Mouse (Mus musculus): ENCODE data around the gene Jazf1.

Jazf1 gene

DNA sequence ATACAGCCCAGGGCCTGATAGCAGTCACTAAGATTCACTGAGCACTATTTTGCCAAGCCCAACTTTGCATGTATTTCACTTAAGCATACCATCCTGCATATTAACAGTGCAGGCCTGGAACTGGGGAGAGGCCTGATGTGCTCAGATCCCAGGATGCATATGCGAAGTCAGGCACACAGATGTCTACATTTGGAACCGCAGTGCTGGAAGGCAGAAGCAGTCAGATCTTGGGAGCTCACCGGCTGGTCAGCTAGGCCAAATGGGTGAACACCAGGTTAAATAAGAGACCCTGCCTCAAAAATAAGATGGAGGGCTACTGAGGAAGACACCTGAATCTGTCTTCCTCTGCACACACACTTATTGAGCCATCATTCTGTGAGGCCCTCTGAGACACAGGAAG lies 113.6 kb downstream of the Jazf1 start:
- no peak for DNase-seq

DNA sequence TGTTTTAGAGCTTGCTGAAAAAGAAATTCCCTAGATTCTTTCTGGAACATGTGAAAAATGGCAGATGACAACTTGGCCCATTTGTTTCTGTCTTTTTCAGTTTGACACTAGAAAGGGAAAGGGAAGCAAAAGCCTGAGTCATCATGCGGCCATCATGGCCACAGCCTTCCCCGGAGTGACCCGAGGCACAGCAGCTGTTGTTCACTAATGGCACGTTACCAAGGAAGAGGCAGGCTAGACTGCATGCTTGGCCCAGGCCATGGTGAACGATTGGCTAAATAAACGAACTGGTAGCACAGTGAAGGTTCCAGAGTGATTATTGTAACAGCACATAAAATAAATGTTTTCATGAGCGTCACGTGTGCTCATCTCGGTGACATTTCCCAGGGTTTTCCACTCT lies 114.0 kb downstream of the Jazf1 start:
- DNase-seq, result no peak

DNA sequence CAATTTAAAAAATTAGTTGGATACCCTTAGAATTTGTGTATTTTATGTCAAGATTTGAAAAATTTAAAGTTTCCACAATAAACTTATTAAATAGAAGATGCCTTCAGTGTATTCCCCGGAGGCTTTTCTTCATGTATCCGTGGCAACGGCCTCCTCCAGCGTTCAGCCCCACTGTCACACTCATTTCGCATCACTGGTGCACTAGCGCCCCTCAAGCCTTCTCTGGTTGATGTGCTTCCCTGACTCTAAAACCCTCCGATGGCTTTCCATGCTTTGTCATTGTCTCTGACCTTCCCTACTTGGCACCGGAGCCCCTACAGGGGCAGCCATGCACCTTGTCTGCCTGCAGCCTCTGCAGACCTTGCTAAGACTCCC lies 115.9 kb downstream of the Jazf1 start:
- DNase-seq, result no peak

DNA sequence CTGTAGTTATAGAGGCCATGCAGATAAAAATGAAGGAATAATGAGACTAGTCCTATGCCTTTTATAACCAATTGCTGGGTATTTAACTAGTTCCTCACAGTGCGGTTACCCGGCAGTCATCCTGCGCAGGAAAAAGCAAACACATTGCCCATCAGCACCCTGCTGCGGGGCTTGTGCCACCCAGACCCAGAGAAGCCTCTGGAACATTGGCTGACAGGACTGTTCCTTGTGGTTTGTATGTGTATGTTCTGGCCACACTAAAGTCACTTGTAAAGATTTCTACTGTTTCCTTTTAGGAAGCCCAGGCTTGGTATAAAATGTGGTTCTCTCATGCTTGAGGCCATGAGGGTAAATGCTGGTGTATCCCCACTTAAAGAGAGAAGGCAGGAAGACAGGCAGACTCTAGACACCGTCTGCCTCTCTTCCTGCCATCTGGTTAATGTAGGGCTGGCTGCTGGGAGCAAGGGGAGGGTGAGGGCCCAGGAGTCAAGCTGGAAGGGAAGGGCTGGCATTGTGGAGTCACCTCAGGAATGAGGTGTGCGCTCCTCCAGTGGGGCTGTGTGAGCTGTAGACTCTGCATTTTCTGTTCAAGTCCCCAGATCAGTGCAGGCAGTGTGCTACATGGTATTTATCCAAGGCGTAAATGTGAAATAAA lies 116.4 kb downstream of the Jazf1 start:
- DNase-seq, result no peak

DNA sequence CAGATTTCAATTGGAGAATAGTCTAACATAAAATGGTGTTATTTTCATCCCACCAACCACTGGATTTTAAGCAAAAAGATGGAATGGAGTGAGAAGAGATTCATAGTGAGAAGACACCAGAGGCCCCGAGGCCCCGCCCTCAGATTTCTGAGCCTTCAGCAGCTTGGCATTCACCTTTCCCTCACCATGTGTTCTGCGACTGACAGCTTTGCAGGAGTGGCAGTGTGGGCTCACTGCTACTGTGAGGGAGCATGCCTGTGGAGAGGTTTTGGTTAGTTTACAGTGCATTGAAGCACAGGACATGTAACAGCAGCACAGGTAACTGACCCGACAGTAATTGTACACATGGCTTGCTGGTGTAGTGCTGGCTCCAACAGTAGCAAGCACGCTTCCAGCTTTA lies 118.1 kb downstream of the Jazf1 start:
- no peak for DNase-seq

DNA sequence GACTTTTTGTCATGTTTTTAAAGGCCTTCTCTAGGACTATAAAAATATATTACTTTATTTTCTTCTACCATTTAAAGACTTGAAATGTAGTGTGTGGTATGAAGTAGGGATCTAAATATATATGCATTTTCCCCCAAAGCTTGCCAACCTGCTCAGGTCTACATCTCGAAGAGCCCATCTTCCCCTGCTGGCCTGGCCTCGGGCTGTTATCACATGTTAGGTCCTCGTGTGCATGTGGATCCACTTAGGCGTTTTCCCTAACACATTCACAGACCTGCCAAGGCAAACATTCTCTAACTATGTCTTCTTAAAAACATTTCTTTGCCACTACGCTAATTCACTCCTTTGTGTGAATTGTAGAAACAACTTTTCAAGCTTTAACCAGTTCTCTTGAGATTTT lies 125.9 kb downstream of the Jazf1 start:
- no peak for DNase-seq

DNA sequence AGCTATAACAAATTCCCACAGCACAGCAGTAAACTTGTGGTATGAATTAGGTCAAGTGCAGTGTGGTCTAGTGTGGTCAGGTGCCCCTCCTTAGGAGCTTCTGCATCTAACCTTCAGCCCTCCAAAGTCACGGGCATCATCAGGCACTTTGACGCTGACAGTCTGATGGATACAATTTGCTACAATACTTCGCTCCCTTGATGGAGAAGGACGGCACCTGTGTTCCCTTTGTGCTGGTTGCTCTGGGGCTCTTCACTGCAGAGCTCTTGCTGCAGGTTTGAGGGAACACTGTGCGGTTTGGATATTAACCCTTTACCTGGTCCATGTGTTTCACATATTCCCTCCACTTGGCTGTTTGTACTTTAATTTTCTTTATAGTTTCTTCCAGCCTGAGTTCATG lies 126.3 kb downstream of the Jazf1 start:
- no peak for DNase-seq

DNA sequence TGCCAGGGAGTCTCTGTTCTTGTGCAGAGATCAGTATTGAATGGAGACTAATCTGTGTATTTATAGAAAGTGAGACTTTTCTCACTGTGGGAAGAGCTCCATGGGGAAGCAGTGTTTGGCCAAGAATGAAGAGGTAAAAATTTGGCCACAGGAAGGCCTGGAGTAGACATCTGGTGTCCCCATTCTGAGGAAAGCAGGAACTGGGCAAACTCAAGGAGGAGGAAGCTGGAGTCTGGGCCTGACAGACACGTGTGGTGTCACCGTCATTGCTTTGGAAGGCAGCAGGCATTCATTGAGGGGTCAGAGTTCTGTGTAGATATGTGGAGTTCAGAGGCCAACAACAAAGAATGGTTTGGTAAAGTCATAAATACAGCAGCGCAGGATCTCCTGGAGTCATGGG lies 130.5 kb downstream of the Jazf1 start:
- peak; percentile 42 for DNase-seq

DNA sequence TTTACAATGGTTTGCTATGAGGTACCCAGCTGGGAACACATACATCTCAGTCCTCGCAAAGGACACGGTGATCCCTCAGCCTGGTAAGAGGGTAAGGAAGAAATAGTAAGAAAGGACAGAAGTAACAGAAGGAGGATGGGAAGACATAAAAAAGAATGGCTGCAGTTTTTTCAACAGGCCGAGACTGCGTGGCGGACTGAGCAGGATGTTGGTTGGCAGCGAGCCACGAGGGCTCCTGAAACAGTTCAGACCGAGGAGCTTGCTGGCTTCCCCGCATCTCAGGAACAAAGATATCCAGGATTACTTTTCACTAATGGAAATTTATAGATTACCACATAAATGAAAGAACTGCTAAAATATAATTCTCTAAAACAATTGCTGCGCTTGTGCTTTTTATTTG lies 131.4 kb downstream of the Jazf1 start:
- peak; percentile 47 for DNase-seq

DNA sequence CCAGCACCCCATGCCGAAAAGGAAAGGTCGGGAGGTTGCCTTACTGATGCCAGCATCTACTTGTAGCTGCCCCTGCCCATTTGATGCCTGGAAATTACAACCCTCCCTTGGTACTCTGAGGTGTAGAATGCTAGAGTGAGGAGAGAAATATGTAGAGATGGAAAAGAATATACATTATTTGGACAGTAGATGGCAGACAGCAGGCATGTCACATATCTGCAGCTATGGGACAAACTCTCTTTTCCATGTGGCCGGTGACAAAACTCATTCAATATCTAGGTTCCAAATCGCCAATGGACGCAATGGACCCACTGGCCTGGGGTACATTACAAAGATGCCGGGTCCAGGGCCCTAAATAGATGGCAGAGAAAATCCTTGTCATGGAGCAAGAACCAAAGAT lies 134.4 kb downstream of the Jazf1 start:
- DNase-seq, result no peak

DNA sequence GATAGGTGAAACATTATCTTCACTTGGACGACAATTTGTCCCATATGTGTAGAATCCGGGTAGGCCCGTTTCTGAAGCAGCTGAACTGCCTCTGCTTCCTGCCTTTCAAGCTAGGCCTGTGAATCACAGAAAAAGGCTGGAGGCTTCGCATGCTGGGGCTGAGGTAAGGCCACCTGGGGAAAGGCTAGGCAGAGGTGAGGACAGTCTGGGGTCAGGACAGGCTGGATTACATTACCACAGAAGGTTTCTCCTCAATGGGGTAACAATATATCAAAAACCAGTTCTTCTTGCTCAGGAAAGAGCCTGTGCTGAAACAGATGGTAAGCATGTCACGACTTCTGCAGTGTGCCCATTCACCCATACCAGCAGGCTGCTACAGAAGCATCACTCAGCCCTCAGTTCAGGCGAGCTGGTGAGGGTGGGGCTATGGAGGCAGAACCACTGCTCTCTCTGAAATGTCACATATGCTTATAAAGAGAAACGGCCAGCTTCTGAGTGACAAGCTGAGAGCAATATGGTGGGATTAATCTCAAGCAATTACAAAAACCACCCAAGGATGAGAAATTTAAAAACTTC lies 135.7 kb downstream of the Jazf1 start:
- no peak for DNase-seq

DNA sequence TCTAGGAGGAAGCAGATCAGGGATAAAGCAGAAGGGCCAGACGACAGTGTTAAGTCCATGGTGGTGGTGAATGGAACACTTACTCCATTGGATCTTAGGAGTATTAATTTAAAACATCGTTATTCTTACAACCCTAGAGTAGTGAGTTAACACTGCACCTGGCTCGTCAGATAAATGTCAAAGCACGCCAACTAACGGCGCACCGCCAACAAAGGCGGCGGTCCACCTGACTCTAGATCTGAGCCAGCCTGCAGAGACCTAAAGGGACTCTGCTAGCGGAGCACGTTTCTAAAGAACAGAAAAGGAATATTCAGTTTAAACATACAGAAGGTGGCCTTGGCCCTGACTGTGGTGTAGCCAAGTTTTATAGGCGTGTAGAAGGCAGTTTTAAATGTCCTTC lies 139.1 kb downstream of the Jazf1 start:
- no peak for DNase-seq

DNA sequence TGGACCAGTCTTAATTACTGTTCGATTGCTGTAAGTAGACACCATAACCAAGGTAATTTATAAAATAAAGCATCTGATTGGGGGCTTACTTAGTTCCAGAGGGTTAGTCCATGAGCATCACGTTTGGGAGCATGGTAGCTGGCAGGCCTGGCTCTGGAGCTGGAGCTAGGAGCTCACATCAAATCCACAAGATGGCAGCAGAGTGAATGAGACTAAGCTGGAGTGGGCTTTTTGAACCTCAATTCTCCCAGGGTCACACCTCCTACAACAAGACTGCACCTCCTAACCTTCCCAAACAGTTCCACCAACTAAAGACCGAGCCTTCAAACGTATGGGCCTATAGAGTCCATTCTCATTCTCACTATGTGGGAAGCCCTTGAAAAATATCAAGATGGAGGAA lies 141.5 kb downstream of the Jazf1 start:
- DNase-seq, result no peak

DNA sequence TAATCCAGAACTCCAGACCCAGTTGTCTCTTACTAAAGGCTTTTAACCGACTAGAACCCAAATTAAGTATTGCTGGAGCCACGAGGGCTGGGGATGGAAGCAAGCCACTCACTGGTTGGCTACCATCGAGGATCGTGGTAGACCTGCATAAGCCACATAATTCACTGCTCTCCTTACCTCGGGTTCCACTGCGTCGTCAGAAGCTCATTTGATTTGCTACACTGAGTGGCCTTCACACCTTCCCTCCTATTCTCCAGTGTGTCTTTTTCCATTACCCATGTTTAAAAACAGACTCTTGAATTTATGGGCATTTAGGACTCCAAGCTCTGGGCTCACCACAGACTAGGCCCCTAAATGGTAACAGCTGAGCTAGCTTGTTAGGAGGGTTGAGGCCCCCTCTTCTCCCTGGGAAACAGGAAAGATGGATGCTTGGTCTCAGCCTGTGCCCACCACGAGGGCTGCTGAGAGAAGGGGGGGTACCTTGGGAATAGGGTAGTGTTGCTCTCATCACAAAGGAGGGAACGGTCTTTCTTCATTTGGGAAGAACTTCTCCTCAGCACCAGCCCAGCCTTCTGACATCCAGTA lies 142.9 kb downstream of the Jazf1 start:
- DNase-seq, result no peak

DNA sequence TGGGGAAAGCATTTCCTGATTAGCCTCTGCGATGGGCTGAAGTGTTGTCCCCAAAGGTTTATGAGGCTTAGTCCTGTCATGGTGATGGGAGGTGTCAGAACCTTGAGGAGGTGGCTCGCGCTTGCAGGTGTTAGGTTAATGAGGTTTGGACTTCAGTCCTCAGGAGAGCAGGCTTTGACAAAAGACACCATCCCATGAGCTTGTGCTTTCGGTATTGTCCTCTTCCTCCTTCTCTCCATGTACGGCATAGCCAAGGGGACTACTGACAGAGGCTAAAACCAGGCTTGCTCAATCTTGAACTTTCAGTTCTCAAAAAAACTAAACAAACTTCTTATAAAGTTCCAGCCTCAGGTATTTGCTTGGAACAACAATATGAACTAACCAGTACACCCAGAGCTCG lies 147.2 kb downstream of the Jazf1 start:
- DNase-seq, result no peak

DNA sequence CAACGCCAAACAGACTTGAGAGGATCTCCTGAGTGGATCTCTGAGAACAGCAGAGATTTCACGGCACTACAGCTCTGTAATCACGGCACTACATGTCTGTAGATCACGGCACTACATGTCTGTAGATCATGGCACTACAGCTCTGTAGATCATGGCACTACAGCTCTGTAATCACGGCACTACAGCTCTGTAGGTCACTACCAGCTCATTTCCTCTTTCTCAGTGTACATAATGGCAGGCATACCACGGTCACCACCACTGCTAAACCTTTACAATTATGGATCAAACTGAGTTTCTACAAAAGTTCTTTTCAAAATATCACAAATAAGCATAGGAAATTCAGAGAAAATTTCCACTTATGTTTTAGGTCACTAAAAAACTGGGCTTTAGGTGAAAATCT lies 147.7 kb downstream of the Jazf1 start:
- no peak for DNase-seq

DNA sequence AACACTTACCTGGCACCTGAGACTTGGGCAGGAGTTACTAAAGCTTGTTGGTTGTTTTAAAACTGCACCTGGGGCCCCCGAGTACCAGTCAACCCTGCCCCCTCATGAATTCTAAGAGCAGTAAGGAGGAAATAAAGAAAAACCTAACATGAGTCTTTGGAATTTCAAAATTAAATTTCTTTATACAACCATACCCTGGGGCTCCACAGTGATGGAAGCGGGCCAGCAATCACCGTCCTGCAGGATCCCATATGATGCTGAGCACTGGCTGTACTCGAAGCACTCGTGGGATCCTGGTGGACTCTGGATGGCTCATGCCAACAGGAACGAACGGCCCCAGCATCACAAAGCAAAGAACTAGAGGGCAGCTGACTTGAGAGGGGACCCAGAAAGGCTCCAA lies 149.0 kb downstream of the Jazf1 start:
- DNase-seq, result no peak

DNA sequence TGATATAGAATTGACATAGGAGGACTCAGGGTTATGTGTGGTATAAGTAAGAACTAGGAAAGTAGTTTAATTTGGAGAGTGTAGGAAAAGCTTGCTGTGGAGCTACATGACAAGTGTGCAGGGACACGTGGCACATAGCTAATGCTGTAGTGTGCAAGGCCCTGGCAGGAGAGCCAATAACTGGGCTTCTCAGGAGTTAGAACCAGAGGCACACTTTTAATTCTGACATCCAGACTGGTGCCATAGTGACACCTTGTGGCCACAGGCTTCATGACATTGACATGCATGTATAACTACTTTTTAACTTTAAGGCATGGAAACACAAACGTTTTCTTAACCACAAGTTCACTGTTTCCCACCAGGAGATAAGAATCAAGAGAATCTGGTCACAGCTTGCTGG lies 149.5 kb downstream of the Jazf1 start:
- DNase-seq, result peak; percentile 70

DNA sequence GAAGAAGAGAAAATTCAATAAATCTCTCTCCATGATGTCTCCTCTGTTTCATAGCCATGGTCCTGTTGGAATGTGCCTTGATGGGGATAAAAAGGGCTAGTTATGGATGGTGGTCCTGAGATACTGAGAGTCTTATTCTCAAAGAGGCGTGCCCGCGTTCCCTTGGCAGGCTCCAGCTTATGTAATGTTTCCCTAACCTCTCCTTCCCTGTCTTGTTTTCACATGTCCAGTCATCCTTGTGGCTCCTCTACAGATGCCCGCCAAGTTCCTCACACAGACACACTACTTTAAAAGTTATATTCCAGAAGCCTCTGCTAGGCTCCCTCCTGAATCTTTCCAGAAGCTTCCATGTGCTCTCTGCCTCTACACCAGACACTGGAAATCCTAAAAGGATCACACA lies 151.0 kb downstream of the Jazf1 start:
- DNase-seq, result no peak

DNA sequence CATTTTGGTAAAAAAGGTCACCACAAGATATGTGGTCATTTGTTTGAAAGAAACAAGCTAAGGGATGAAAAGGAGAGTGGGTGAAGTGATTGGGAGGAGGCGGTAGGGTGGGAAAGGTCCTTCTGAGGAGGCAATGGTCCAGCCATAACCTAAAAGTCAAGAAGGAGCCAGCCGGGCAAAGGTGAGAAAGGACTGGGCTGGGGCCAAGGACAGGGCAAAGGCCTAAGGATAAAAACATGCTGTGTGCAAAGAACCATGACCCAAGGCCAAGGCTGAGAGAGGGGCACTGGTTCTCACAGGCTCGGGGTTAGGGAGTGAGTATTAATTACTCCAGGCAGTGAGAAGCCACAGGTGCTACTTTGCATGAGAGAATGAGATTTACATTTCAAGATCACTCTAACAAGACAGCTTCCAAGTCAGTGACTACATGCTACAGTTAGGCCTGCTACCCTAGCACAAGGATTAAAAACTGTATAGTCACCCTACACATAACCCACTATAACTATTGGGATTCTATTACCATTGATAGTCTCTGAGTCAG lies 151.5 kb downstream of the Jazf1 start:
- no peak for DNase-seq

DNA sequence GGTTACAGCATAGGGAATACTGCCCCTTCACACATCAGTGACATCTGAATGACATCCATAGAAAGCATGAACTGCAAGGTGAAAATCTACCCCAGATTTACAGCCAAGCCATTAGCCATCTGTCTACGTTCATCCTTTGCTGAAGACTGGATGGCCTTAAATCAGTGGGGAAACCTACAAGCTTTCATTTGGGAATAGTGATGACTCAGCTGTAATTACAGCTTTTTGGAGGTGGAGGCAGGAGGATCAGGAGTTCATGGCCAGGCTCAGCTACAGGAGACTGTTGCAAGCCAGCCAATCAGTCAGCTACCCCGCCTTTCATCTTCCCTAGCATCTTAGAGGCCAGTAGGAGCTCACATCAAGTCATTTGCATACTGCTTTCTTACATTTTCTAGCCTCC lies 153.5 kb downstream of the Jazf1 start:
- DNase-seq, result no peak

DNA sequence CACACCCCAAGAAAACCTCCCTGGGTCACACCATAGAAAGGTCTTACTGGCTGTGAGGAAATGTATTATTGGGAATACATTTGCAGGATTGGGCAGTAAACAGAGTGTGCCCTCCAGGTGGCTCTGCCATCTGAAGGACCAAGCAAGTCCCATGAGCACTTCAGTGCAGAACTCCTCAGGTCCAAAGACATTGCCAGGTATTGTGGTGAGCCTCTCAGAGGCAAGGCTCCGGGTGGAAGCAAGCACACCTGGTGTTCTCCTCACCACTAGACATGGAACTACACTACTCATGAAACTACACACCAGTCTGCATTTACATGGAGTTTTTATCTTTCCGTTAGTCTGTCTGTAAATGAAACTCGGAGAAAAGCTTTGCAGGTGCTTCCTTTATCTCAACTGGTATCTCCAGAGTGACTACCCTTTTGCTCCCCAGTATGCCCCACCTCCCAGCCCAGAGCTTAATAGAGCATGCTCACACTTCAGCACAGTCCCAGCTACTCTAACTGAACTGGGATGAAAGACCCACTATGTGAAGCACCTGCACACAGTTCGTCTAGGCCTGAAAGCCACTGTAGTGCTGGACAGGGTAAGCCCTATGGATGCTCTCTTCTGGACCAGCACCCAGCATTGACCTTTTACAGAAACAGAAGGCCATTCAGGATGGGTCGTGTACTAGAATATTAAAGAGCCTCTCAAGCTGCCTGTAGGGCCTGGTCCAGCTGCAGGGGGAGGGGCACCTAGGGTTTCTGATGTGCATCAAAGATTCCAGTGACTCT lies 156.1 kb downstream of the Jazf1 start:
- no peak for DNase-seq

DNA sequence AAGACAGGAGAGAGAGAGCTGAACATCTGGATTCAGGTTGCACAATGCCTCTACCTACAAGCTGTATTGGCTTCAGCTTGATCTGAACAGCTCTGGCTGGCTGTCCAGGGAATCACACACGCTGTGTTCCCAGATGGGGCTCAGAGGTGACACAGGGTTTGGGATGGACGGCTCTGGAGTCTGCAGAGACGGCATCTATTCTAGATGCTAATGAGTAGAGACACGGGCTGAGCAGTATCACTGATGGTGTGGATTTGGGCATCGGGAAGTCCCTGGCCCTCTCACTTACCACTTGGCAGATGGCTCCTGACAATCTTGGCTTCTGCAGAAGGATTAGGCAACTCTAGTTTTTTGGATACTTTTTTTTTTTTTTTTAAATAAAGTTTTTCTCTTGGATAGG lies 161.6 kb downstream of the Jazf1 start:
- no peak for DNase-seq

DNA sequence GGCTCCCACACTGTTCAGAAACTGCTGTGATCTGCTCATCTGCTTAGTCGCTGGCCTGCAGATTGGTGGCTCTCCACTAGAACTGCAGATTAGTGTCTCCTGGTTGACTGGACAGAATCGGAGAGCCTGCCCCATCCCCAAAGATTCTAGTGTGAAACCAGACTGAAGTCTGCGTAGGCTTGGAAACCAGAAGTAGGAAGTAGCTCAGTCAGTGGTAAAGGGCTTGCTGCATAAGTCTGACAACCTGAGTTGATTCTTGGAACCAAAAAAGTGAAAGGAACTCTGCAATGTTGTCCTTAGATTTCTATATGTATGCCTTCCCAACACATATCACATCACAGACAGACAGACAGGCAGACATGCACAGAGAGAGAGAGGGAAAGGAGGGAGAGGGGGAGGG lies 163.3 kb downstream of the Jazf1 start:
- DNase-seq, result no peak

Measured in cerebellum, adult 8-10 months (tissue).